Mouse (Mus musculus) neural tube, embryonic 14.5 days (tissue): Measurements from ENCODE around the gene Mctp2. TPM values are rescaled to one million over a fixed set of nuclear protein-coding genes. Genes with fewer than 3 reads are reported as not detected.

Experiments
- ATAC-seq: fragments of 200-750 bp; cut with Nextera tagmentation; 2 replicates; pipeline ENCODE4 v1.8.0; 2017; ENCODE audit warnings: low read depth, mild to moderate bottlenecking, moderate TSS enrichment, moderate library complexity
- H3K27ac ChIP-seq: fragments of 300-500 bp; sonication (generic); 2 replicates; pipeline ENCODE4 v1.5.1; 2014; ENCODE audit warnings: low read depth, mild to moderate bottlenecking, control low read depth, low read length, moderate library complexity, mixed read lengths
- H3K27me3 ChIP-seq: fragments of 300-500 bp; sonication (generic); 2 replicates; pipeline ENCODE4 v1.6.1; 2014; ENCODE audit warnings: low read length; ENCODE audit not compliant: control insufficient read depth, insufficient read depth
- H3K36me3 ChIP-seq: fragments of 300-500 bp; sonication (generic); 2 replicates; pipeline ENCODE4 v1.6.1; 2014; ENCODE audit warnings: low read length, mixed read lengths; ENCODE audit not compliant: control insufficient read depth, insufficient read depth
- H3K4me1 ChIP-seq: fragments of 300-500 bp; sonication (generic); 2 replicates; pipeline ENCODE4 v1.6.1; 2014; ENCODE audit warnings: low read length; ENCODE audit not compliant: control insufficient read depth, insufficient read depth
- H3K4me2 ChIP-seq: fragments of 300-500 bp; sonication (generic); 2 replicates; pipeline ENCODE4 v1.6.1; 2014; ENCODE audit warnings: mild to moderate bottlenecking, low read depth, low read length, control low read depth
- H3K4me3 ChIP-seq: fragments of 300-500 bp; sonication (generic); 2 replicates; pipeline ENCODE4 v1.5.1; 2014; ENCODE audit warnings: low read depth, low read length, control low read depth, mixed read lengths
- H3K9ac ChIP-seq: fragments of 300-500 bp; sonication (generic); replicated peaks from 2 replicates; pipeline ENCODE4 v1.6.1; 2014; ENCODE audit warnings: low read depth, mild to moderate bottlenecking, control low read depth, low read length, mixed read lengths
- H3K9me3 ChIP-seq: fragments of 300-500 bp; sonication (generic); 2 replicates; pipeline ENCODE4 v1.6.1; 2016; ENCODE audit warnings: low read length; ENCODE audit not compliant: control insufficient read depth
- WGBS: fragments of 180-500 bp; shearing (Covaris S2); extraction: QIAGEN DNeasy Blood & Tissue Kit; methylation state at CpG from one replicate; pipeline ENCODE4 v1.1.7; 2014; 5-methylcytosine and 5-hydroxymethylcytosine counted together
- polyA plus RNA-seq: library from polyadenylated mRNA; unstranded; fragments of >200 nt; fragmentation: Nextera tagmentation; extraction: Ambion mirVana; gene quantifications from 2 replicates; pipeline ENCODE4 v1.2.1, GENCODE M21; 2014

The Mctp2 gene
- polyA plus RNA-seq, 1 experiment from 2014 or later: 1.9 TPM

GRCm38 (mm10) chr7:72222532-72222931 is 83.9 kb downstream of the Mctp2 start:
- ATAC-seq: no peak; the same call in 1 of the 2 replicates
- Histone ChIP-seq H3K9me3 (no peaks in the 10 kb centered on the region), H3K4me3 (no peak overlapping the region), H3K4me2 (no peak overlapping the region), H3K27ac (no peak overlapping the region), H3K27me3 (no peaks in the 10 kb centered on the region), H3K36me3 (no peaks in the 10 kb centered on the region), H3K4me1 (no peaks in the 10 kb centered on the region), H3K9ac (no peak overlapping the region)
- 68% methylated on average over 8 of the region's 8 CpGs for WGBS

GRCm38 (mm10) chr7:72218048-72218447 is 88.4 kb downstream of the Mctp2 start:
- Histone ChIP-seq H3K9ac (no peak overlapping the region), H3K4me2 (no peak overlapping the region), H3K36me3 (no peaks in the 10 kb centered on the region), H3K4me1 (no peaks in the 10 kb centered on the region), H3K27me3 (no peaks in the 10 kb centered on the region), H3K27ac (no peak overlapping the region), H3K4me3 (no peak overlapping the region), H3K9me3 (no peaks in the 10 kb centered on the region)
- 56% methylated on average over 7 of the region's 7 CpGs for WGBS
- ATAC-seq: no peak

GRCm38 (mm10) chr7:72215563-72216215 is 90.7 kb downstream of the Mctp2 start:
- Histone ChIP-seq H3K27ac (no peak overlapping the region), H3K36me3 (no peaks in the 10 kb centered on the region), H3K4me1 (no peaks in the 10 kb centered on the region), H3K9me3 (no peaks in the 10 kb centered on the region), H3K9ac (no peak overlapping the region), H3K4me3 (no peak overlapping the region), H3K27me3 (no peaks in the 10 kb centered on the region), H3K4me2 (no peak overlapping the region)
- no peak for ATAC-seq
- 73% methylated on average over 5 of the region's 5 CpGs for WGBS

- no peaks in the 10 kb centered on the region for H3K27me3 ChIP-seq
- no peak overlapping the region for H3K4me2 ChIP-seq
- no peaks in the 10 kb centered on the region for H3K36me3 ChIP-seq
- H3K9ac ChIP-seq: no peak overlapping the region
- no peaks in the 10 kb centered on the region for H3K9me3 ChIP-seq
- H3K4me1 ChIP-seq: no peaks in the 10 kb centered on the region
- H3K27ac ChIP-seq: no peak overlapping the region
- no peak overlapping the region for H3K4me3 ChIP-seq
- ATAC-seq: no peak
- 88% methylated on average over 5 of the region's 5 CpGs for WGBS
These were observed 96.2 kb downstream of the Mctp2 start for GRCm38 (mm10) chr7:72210201-72210600.

- no peak for ATAC-seq
- Histone ChIP-seq H3K4me1 (no peaks in the 10 kb centered on the region), H3K4me3 (no peak overlapping the region), H3K9ac (no peak overlapping the region), H3K4me2 (no peak overlapping the region), H3K36me3 (no peaks in the 10 kb centered on the region), H3K9me3 (no peaks in the 10 kb centered on the region), H3K27ac (no peak overlapping the region), H3K27me3 (no peaks in the 10 kb centered on the region)
- 86% methylated on average over 5 of the region's 5 CpGs for WGBS
These were observed 97.1 kb downstream of the Mctp2 start for GRCm38 (mm10) chr7:72209296-72209695.

- WGBS: 29% methylated on average over 6 of the region's 6 CpGs
- ATAC-seq: no peak
- Histone ChIP-seq H3K4me2 (no peak overlapping the region), H3K4me1 (no peaks in the 10 kb centered on the region), H3K9ac (no peak overlapping the region), H3K9me3 (no peaks in the 10 kb centered on the region), H3K36me3 (no peaks in the 10 kb centered on the region), H3K27me3 (no peaks in the 10 kb centered on the region), H3K4me3 (no peak overlapping the region), H3K27ac (no peak overlapping the region)
These were observed 99.6 kb downstream of the Mctp2 start for GRCm38 (mm10) chr7:72206841-72207240.

GRCm38 (mm10) chr7:72195709-72196108 is 110.7 kb downstream of the Mctp2 start:
- H3K9me3 ChIP-seq: no peaks in the 10 kb centered on the region
- no peak overlapping the region for H3K4me3 ChIP-seq
- ATAC-seq: no peak
- H3K4me1 ChIP-seq: no peaks in the 10 kb centered on the region
- 53% methylated on average over 1 of the region's 1 CpGs for WGBS
- no peak overlapping the region for H3K9ac ChIP-seq
- H3K27me3 ChIP-seq: no peaks in the 10 kb centered on the region
- no peak overlapping the region for H3K27ac ChIP-seq
- no peaks in the 10 kb centered on the region for H3K36me3 ChIP-seq
- H3K4me2 ChIP-seq: no peak overlapping the region

- Histone ChIP-seq H3K9me3 (no peaks in the 10 kb centered on the region), H3K27ac (no peak overlapping the region), H3K4me3 (no peak overlapping the region), H3K4me2 (no peak overlapping the region), H3K27me3 (no peaks in the 10 kb centered on the region), H3K9ac (no peak overlapping the region), H3K36me3 (no peaks in the 10 kb centered on the region), H3K4me1 (no peaks in the 10 kb centered on the region)
- ATAC-seq: no peak
- WGBS: 67% methylated on average over 1 of the region's 1 CpGs
These were observed 113.1 kb downstream of the Mctp2 start for GRCm38 (mm10) chr7:72193304-72193703.

GRCm38 (mm10) chr7:72181651-72182050 is 124.8 kb downstream of the Mctp2 start:
- no peak overlapping the region for H3K4me2 ChIP-seq
- 88% methylated on average over 5 of the region's 5 CpGs for WGBS
- H3K4me3 ChIP-seq: no peak overlapping the region
- H3K27ac ChIP-seq: no peak overlapping the region
- H3K36me3 ChIP-seq: no peaks in the 10 kb centered on the region
- H3K9ac ChIP-seq: no peak overlapping the region
- no peaks in the 10 kb centered on the region for H3K9me3 ChIP-seq
- ATAC-seq: no peak
- no peaks in the 10 kb centered on the region for H3K4me1 ChIP-seq
- no peaks in the 10 kb centered on the region for H3K27me3 ChIP-seq
